Mouse (Mus musculus) heart, postnatal 10 days (tissue): ENCODE results near the gene Cfap100. TPM values are rescaled to one million over a fixed set of nuclear protein-coding genes. Genes with fewer than 3 reads are reported as not detected.
A peak's percentile ranks its signal among the peaks of the same experiment; 100 is the strongest.

Source experiments
- DNase-seq, 2 experiments: peaks; one replicate each; pipeline ENCODE4 v3.0.0; 2021
- intact Hi-C: fragments of 180-260 bp; cut with DNase I; formaldehyde crosslinking; loops from one replicate; pipeline ENCODE4 v1.15.1; 2025
- total RNA-seq, 2 experiments: library from RNA; stranded (reverse); gene quantifications; 2 replicates each; pipeline ENCODE4 v1.2.3; 2021

The Cfap100 gene
- total RNA-seq, 2 experiments from 2014 or later = 0.41 TPM; not detected in 1

- intact Hi-C loops = no loop called here
- DNase-seq = peak; percentile 85 to 86
These were observed 33.6 kb upstream of the Cfap100 start, which contains the start of gene Klf15 for GRCm38 (mm10) chr6:90462181-90462706. Gene Klf15, plus strand, starts transcription at chr6:90462576.

- no peak for DNase-seq
- intact Hi-C loops = no loop called here
These were observed 33.2 kb upstream of the Cfap100 start for GRCm38 (mm10) chr6:90461771-90462170.

- DNase-seq = no peak
- intact Hi-C loops = no loop called here
These were observed 32.6 kb upstream of the Cfap100 start for GRCm38 (mm10) chr6:90461181-90461580.

GRCm38 (mm10) chr6:90457421-90457820 lies 28.8 kb upstream of the Cfap100 start:
- DNase-seq = no peak
- intact Hi-C loops = no loop called here

- no peak for DNase-seq
- intact Hi-C loops = loop anchor here (2.0 to 5.0 kb wide), 2 partner anchors 59 to 124 kb away; no protein-coding TSS in a partner anchor
These were observed 25.2 kb upstream of the Cfap100 start for GRCm38 (mm10) chr6:90453751-90454150.

- intact Hi-C loops = loop anchor here (5.0 kb wide), 1 partner anchor 125 kb away; no protein-coding TSS in a partner anchor
- no peak for DNase-seq
These were observed 24.0 kb upstream of the Cfap100 start for GRCm38 (mm10) chr6:90452603-90453002.

GRCm38 (mm10) chr6:90451512-90451911 lies 22.9 kb upstream of the Cfap100 start:
- intact Hi-C loops = loop anchor here (5.0 kb wide), 1 partner anchor 126 kb away; no protein-coding TSS in a partner anchor
- DNase-seq = no peak

GRCm38 (mm10) chr6:90450697-90451096 lies 22.1 kb upstream of the Cfap100 start:
- intact Hi-C loops = loop anchor here (1.0 to 5.0 kb wide), 3 partner anchors 65 to 127 kb away; no protein-coding TSS in a partner anchor
- peak; percentile 84 to 88 for DNase-seq

- intact Hi-C loops = loop anchor here (1.0 to 5.0 kb wide), 3 partner anchors 65 to 127 kb away; no protein-coding TSS in a partner anchor
These were observed 21.6 kb upstream of the Cfap100 start for GRCm38 (mm10) chr6:90450179-90450578.

GRCm38 (mm10) chr6:90446883-90447282 lies 18.3 kb upstream of the Cfap100 start:
- intact Hi-C loops = no loop called here

More at GRCm38 (mm10) chr6:90450179-90450578, 21.6 kb upstream of the Cfap100 start:
- DNase-seq = peak; percentile 92 to 96

GRCm38 (mm10) chr6:90437041-90437440 lies 8.4 kb upstream of the Cfap100 start:
- DNase-seq = no peak
- intact Hi-C loops = loop anchor here (5.0 kb wide), 1 partner anchor 125 kb away; no protein-coding TSS in a partner anchor

More at GRCm38 (mm10) chr6:90446883-90447282, 18.3 kb upstream of the Cfap100 start:
- no peak for DNase-seq

GRCm38 (mm10) chr6:90436192-90436907 lies 7.8 kb upstream of the Cfap100 start:
- peak; percentile 35 to 51 for DNase-seq
- intact Hi-C loops = loop anchor here (5.0 kb wide), 1 partner anchor 126 kb away; no protein-coding TSS in a partner anchor

- peak; percentile 81 to 90 for DNase-seq
- intact Hi-C loops = loop anchor here (5.0 kb wide), 1 partner anchor 127 kb away; no protein-coding TSS in a partner anchor
These were observed 6.6 kb upstream of the Cfap100 start for GRCm38 (mm10) chr6:90435195-90435618.

GRCm38 (mm10) chr6:90434687-90435086 lies 6.1 kb upstream of the Cfap100 start:
- DNase-seq = no peak
- intact Hi-C loops = loop anchor here (5.0 kb wide), 3 partner anchors 103 to 143 kb away; no protein-coding TSS in a partner anchor

- intact Hi-C loops = loop anchor here (5.0 kb wide), 2 partner anchors 106 to 146 kb away; no protein-coding TSS in a partner anchor
- DNase-seq = peak; percentile 60 to 61
These were observed 2.9 kb upstream of the Cfap100 start for GRCm38 (mm10) chr6:90431487-90431886.

GRCm38 (mm10) chr6:90429911-90430310 lies 1.3 kb upstream of the Cfap100 start:
- no peak for DNase-seq
- intact Hi-C loops = loop anchor here (5.0 to 10.0 kb wide), 3 partner anchors 107 to 745 kb away; no protein-coding TSS in a partner anchor

GRCm38 (mm10) chr6:90426003-90426402 lies 2.6 kb downstream of the Cfap100 start:
- intact Hi-C loops = loop anchor here (10.0 kb wide), 1 partner anchor 741 kb away; no protein-coding TSS in a partner anchor
- DNase-seq = no peak

GRCm38 (mm10) chr6:90425361-90425760 lies 3.2 kb downstream of the Cfap100 start:
- intact Hi-C loops = loop anchor here (10.0 kb wide), 1 partner anchor 741 kb away; no protein-coding TSS in a partner anchor
- DNase-seq = no peak

GRCm38 (mm10) chr6:90422565-90422964 lies 6.0 kb downstream of the Cfap100 start:
- DNase-seq = peak; percentile 82 to 86
- intact Hi-C loops = loop anchor here (5.0 to 10.0 kb wide), 2 partner anchors 50 to 738 kb away; no protein-coding TSS in a partner anchor

GRCm38 (mm10) chr6:90411926-90412325 lies 16.7 kb downstream of the Cfap100 start:
- intact Hi-C loops = no loop called here
- DNase-seq = no peak

GRCm38 (mm10) chr6:90410972-90411371 lies 17.6 kb downstream of the Cfap100 start:
- intact Hi-C loops = no loop called here
- DNase-seq = no peak
